Mouse (Mus musculus) mouse trophoblast stem cell (cell line): ENCODE data around the gene Frs2.

Experiments
- in situ Hi-C, 2 experiments: fragments of 300-500 bp; cut with MseI, MboI; formaldehyde crosslinking; loops; 2 replicates in 1 of 2; 3 replicates in 1 of 2; pipeline ENCODE4 v1.15.1; 2025

The Frs2 gene

GRCm38 (mm10) chr10:117148361-117149003 lies at the start of gene Frs2:
Gene Frs2 (minus strand): TSS chr10:117148534.
- in situ Hi-C loops = no loop called here

DNA sequence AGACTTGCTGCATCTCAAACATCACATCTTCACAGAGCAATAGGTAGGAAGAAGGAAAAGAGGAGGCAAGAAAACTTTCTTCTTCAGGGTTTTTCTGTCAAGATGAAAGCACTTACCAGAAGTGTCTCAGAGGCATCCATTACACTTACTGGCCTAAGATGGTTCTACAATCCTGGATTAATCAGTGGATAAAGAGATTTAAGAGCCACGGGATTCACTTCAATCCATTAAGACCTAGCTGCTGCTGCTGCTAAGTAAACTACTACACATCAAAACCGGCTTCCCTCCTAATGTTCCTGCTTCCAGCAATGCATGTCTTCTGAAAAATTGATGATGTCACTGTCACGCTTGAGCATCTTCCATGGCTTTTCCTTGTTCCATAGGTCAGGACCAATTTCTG lies 48.4 kb upstream of the Frs2 start:
- in situ Hi-C loops = no loop called here

DNA sequence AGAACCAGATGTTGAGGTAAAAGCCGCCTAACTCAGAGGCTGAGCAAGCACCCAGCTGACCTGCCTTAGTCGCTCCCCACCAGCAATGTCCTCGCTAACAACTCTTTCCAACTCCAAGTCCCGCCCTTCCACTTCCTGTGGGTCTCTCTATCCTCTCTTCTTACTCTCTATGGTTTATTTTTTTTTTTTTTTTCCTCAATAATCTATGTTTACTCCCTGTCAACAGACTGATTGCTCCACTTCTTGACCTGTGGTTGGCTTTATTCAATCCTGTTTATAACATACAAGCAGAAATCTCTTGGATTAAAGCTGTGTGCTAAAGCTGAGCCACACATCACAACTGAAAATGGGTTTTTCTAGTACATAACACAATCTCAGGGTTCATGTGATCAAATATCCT lies 47.4 kb upstream of the Frs2 start:
- in situ Hi-C loops = no loop called here

DNA sequence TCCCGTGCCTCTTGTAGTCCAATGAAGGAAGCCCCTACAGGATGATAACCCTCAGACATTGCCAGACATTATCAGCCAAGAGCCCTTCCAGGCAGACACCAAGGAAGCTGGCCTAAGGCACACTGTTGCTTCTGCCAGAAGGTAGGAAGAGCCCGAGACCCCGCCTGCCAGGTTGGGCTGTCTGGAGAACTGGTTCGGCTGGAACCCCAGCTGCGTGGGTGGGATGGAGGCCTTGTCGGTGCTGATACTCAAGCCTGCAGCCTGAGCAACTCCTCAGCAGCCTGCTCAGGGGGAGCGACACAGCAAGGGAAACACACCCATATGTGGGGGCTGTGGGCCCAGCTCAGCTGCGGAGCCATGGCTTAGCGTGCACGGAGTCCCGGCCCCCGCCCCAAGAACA lies 46.7 kb upstream of the Frs2 start:
- in situ Hi-C loops = no loop called here

- in situ Hi-C loops = no loop called here
These were observed 45.0 kb upstream of the Frs2 start for GRCm38 (mm10) chr10:117193364-117193763.

GRCm38 (mm10) chr10:117185399-117186089 lies 37.2 kb upstream of the Frs2 start:
- in situ Hi-C loops = no loop called here

DNA sequence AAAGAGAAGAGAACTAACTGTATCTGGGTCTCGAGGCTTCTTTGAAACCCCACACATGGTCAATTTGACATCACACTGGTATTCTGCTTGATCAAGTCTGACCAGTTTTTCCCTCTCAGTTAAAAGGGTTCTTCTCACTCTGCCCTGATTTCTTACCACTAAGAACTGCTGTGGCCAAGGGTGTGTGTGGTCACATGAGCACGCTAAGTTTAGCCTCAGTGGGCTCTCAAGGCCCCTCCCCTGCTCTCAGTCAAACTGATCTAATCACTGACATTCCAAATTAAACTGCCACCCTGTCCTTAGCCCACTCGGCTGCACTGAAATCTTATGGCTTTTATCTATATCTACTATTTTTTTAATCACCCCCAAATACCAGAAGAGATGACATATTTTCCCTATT lies 32.8 kb upstream of the Frs2 start:
- in situ Hi-C loops = no loop called here

- in situ Hi-C loops = no loop called here
These were observed 26.3 kb upstream of the Frs2 start for GRCm38 (mm10) chr10:117174645-117175044.

GRCm38 (mm10) chr10:117173566-117174438 lies 25.5 kb upstream of the Frs2 start:
- in situ Hi-C loops = no loop called here

DNA sequence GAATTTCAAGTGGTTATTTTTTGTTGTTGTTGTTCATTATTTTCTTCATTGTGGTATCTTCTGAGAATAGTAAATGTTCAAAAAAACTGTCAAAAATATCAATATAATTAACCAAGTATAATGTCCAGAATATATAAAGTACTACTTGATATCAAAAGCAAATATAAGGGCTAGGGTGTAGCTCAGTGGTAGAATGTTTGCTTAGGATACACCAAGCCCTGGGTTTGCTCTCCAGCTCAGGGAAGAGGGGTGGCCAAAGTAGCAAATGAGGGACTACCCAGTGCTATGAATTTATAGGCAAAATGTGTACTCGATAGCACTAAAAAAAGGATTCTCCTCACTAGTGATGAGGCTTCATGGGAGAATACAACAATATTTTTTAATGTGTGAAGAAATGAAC lies 24.8 kb upstream of the Frs2 start:
- in situ Hi-C loops = no loop called here

GRCm38 (mm10) chr10:117172069-117172468 lies 23.7 kb upstream of the Frs2 start:
- in situ Hi-C loops = no loop called here

DNA sequence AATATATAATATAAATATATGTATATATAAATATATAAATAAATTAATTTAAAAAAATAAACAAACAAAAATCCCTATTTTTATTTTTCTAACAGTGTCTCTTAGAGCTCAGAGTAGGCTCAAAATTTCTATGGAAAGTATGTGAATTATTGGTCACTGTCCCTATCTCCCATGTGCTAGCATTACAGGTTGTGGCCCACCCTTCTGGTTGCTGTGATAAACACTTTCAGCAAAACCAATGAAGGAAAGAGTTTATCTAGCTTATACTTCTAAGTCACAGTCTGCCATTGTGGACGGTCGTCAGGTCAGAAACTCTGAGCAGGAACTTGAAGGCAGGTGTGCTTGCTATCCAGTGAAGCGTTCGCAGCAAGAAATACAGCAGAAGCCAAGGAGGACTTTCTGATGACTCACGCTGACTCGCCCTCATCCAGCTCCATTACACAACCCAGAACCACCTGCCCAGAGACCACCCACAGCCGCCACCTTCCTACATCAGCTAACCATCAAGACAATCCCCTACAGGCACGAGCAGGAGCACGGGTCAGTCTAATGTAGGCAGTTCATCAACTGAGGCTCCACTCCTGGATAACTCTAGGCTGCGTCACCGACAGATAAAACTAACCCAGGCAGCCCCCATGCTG lies 18.6 kb upstream of the Frs2 start:
- in situ Hi-C loops = no loop called here

DNA sequence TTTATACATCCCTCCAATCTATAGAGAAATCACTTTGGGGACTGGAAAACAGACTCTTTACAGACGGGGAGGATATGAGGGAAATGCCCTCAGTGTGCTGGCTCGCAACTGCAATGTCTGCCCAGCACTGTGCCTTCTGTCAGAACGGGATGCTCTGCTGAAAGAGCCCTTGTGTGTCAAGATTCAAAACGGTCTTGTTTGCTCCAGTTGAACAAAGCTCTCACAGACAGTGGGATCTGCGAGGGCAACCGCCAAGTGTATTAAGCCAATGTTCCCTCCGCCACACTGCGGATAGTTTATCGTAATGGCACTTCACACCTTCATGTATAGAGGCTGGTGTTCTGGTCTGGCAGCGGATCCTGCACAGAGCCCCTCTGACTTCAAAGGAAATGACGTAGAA lies 14.3 kb upstream of the Frs2 start:
- in situ Hi-C loops = no loop called here

DNA sequence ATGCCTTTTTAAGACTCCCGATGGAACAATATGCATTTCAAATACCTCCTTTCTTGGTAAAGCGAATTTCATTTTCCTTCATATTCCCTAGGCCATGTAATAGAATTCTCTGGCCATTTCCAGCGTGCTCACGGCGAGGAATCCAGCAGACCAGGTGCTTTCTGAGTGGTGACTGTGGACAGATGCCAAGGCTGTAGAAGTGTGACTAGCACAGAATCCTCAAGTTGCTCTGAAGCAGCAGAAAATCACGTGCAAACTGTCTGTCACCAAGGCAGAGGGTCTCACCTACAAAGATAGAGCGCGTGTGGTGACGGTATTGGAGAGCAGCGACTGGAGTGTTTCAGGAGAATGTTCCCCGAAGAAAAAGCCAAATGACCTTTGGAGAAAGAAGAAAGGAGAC lies 11.8 kb upstream of the Frs2 start:
- in situ Hi-C loops = no loop called here

DNA sequence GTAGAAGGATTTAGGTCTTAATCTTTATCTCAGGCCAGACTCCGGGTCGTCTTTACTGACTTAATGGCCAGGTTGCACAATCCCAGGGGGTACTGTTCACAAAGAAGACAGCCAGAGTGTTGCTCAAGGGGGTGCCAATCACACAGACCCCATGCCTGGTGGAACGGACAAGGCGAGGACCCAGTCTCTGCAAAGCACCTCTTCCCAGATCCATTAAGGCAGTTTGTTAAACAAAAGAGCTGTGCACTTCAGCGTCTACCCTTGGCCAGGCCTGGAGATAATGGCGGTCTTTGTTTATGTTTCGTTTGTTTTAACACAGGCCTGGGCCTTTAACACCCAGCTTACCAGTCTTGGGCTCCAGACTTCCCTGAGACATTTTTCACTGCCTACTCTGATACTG lies 3.9 kb upstream of the Frs2 start:
- in situ Hi-C loops = no loop called here

DNA sequence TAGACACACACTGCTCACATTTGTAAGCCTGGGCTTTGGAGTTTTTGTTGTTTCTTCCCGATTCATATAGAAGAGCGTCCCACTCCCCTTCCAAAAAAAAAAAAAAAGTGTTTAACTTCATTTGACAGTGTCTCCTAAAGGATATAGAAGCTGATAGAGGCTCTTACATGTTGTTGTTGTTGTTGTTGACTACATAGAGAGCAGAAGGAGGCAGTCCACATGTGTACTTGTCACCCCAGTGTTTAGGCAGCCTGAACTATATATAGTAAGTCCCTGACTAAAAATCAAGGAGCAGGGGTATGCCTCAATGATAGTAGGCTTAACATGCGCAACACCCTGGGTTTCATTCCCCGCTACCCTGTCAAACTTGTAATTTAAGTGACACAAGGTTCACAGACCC lies 3.3 kb upstream of the Frs2 start:
- in situ Hi-C loops = no loop called here

DNA sequence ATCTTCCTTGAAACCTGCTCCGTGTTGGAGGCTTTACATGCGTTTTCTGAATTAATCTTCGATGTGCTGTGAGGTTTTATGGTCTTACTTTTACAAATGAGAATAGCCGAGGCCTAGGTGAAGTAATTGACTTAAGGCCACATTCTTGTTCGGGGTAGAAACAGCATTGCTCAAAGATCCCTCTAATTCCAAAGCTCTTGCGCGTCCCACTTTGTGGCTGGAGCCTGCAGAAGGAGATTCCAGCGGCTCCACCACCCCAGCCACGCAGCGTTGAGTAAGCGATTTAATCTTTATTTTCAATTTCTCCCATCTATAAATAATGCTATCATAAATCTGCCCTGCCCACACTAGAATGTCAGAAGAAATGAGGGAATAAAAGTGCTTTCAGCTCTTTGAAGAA lies 2.9 kb upstream of the Frs2 start:
- in situ Hi-C loops = no loop called here

DNA sequence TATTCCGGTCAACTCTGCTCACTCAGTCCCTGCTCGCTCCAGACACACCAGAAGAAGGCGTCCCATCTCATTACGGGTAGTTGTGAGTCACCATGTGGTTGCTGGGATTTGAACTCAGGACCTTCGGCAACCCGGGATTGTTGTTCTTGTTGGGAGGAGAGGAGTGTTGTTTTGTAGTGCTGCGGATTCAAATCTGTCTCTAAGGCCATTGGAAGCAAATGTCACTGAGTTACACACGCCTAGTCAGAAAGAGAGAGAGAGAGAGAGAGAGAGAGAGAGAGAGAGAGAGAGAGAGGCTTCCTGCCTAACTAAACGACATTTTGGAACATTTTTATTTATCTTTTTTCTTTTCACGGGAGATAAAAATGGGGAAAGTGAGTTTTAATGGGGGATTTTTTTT lies 2.4 kb upstream of the Frs2 start:
- in situ Hi-C loops = no loop called here

- in situ Hi-C loops = no loop called here
These were observed 1.7 kb upstream of the Frs2 start for GRCm38 (mm10) chr10:117149942-117150617.

GRCm38 (mm10) chr10:117149241-117149640 lies 907 bp upstream of the Frs2 start:
- in situ Hi-C loops = no loop called here

DNA sequence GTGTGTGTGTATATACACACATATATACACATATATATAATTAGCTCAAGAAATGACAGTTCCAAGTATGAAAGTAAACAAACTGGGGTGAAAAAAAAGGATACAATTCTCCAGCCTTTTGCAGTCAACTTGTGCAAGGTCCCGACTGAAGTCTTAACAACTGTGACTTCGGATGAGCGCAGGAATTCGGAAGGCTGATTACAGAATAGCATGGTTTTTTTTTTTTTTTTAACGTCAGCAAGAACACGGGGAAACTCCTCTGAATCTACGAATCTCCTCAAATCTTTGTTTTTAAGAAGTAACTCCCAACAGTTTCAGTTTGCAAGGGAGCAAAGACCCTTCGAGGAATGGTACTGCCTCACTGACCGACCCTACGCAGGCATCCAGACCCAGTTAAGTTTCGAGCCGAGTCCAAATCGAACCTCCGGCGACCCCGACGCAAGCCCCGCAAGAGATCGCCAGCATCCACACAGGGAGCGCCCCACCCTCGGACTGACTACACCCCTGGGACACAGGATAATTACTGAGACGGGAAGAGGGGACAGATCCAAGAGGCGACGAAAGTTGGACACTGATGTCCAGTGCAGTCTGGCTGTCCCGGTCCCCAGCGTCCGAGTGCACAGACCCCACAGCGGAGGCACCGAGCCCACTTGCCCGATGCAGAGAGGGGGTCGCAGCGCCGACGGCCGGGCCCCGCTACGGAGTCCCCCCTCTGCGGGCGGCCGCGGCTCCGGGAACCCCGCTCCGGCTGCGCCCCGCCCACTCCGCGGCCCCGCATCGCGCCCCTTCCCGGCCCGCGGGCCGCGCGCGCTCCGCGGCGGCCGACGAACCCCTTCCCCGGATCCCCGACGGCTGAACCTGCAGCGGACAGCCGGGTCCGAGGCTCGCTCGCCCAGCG lies 622 bp downstream of the Frs2 start:
- in situ Hi-C loops = no loop called here
